Mouse (Mus musculus) C2C12 (cell line): ENCODE measurements around the gene Il2rb.

ENCODE experiments used
- CEBPB ChIP-seq: IDR thresholded peaks from one replicate; pipeline ENCODE4 v1.6.1; 2011; ENCODE audit warnings: low read depth, mild to moderate bottlenecking, control low read depth, moderate library complexity
- CTCF ChIP-seq: IDR thresholded peaks from one replicate; pipeline ENCODE4 v1.5.1; 2011; ENCODE audit not compliant: control insufficient read depth, insufficient read depth, insufficient read length
- FOSL1 ChIP-seq: IDR thresholded peaks from one replicate; pipeline ENCODE4 v1.8.0; 2011; ENCODE audit warnings: mild to moderate bottlenecking, low read length; ENCODE audit not compliant: poor library complexity, insufficient read depth, severe bottlenecking
- MAX ChIP-seq: IDR thresholded peaks from one replicate; pipeline ENCODE4 v1.6.1; 2011; ENCODE audit warnings: mild to moderate bottlenecking, control low read depth
- MYOD1 ChIP-seq: IDR thresholded peaks from one replicate; pipeline ENCODE4 v1.6.1; 2011; ENCODE audit warnings: low read depth; ENCODE audit not compliant: control insufficient read depth, insufficient read length
- MYOG ChIP-seq: IDR thresholded peaks from one replicate; pipeline ENCODE4 v1.6.1; 2011; ENCODE audit not compliant: control insufficient read depth, insufficient read length; ENCODE audit errors: extremely low read depth
- USF1 ChIP-seq: IDR thresholded peaks from one replicate; pipeline ENCODE4 v1.6.1; 2011; ENCODE audit warnings: low read depth, mild to moderate bottlenecking, control low read depth, moderate library complexity

DNA sequence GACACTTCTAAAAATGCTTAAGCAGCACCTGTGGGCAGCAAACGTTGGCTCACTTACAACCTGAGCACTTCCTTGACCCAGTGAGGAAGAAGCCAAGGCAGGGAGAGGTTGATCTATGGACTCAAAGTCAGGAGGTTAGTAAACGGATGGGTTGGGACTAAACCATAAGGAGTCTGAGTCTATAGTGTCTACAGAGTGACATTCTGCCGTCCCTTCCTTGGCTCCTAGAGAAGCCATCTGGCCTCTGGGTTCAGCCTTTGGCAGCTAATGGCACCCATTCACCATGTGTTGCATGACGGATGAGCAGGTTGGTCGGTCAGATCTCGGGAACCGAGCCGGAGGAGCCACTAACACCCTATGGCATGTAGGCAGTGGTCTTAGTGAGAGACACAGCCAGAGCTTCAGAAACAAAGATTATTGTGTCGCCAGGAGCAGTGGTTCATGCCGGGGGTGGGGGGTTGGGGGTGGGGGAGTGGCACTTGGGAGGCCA lies 38.3 kb upstream of the Il2rb start:
- TF ChIP-seq CTCF (no peak), CEBPB (no peak), MYOD1 (no peak), MYOG (no peak), MAX (no peak), FOSL1 (no peak), USF1 (no peak)
